Mouse (Mus musculus) gastrocnemius, adult 18-20 months (tissue): Measurements from ENCODE around the gene Ifi47. TPM values are rescaled to one million over a fixed set of nuclear protein-coding genes. Genes with fewer than 3 reads are reported as not detected.
A peak's percentile ranks its signal among the peaks of the same experiment; 100 is the strongest.

ENCODE experiments used
- DNase-seq: peaks from one replicate; pipeline ENCODE4 v3.0.0; 2021; ENCODE audit warnings: low spot score
- total RNA-seq, 2 experiments: library from RNA; stranded (reverse); gene quantifications; 2 replicates each; pipeline ENCODE4 v1.2.3; 2021

Gene Ifi47
- total RNA-seq, 2 experiments from 2014 or later = 1.1 to 2.3 TPM

DNA sequence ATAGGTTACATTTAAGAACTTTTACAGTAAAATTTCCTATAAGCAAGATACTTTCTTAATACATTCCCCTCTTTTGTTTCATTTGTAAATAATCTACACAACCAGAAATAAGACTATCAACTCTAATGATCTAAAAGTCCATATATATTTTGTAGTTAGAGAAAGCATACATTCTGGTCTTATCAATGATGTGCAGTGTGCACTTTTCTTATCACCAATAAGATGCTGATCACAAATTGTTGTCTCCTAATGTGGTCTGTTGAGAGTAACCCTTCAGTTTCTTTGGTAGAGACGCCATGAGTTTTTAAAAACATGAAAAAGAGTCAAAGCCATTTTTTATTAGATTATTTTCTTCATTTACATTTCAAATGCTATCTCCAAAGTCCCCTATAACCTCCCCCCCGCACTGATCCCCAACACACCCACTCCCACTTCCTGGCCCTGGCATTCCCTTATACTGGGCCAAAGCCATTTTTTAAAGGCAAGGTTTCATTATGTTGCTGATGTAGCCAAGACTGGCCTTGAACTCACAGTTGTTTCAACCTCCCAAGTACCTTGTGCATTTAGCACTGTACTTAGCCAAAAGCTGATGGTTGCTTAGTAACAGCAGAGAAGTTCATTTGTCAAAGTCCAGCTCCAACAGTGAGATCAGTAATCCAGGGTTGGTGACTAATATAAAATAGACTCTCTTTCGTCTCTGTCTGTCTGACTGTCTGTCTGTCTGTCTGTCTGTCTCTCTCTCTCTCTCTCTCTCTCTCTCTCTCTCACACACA lies 13.5 kb downstream of the Ifi47 start:
- no peak for DNase-seq

DNA sequence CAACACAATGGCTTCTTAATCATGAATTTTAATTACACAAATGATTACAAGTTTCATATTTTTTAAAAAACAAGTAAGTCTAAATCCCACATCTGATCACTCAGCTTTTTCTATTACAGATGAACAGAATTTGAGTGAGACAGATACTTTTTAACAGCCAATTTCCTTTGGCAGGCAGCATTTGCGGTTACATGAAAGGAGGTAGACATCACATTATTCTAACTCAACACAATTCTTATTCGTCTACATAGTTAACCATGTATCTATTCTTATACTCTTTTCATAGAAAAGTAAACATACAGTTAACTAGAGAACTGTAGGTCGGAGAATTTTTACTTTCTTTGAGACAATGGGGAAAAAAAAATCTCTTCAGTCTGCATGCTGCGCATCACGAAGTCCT lies 14.2 kb downstream of the Ifi47 start:
- DNase-seq = no peak

DNA sequence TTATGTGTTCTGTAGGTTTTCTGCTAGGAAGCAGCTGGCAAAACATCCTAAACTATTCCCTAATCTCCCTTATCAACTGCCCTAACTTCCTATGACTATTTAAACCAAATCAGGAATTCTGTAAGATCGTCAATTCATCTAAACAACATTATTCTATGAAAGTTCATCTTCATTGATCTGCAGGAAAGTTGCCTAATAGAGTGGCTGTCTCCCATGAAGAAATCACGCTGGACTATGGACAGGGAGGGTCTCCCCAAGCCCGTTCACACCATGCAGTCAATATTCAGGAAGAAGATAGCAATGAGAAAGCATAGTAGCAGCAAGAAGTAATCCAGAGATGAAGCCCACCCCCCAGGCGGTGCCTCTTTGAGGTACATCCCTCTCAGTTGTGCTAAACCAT lies 14.8 kb downstream of the Ifi47 start:
- no peak for DNase-seq

DNA sequence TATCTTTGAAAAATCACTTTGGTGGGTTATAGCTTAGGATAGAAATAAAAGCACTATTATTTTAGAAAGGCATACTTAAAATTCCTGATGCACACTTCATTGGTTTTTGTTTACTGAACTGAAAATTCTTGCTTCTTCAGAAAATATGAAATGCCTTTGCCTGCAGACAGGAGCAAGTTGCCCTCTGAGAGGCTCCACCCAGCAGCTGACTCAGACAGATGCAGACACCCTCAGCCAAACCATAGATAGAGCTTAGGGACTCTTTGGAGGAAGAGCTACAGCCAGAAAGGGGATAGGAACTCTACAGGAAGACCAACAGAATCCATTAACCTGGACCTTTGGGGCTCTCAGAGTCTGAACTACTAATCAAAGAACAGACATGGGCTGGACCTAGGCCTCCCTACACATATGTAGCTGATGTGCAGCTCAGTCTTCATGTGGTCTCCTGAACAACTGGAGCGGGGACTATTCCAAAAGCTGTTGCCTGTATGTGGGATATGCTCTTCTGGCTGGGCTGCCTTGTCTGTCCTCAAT lies 15.7 kb downstream of the Ifi47 start:
- no peak for DNase-seq

DNA sequence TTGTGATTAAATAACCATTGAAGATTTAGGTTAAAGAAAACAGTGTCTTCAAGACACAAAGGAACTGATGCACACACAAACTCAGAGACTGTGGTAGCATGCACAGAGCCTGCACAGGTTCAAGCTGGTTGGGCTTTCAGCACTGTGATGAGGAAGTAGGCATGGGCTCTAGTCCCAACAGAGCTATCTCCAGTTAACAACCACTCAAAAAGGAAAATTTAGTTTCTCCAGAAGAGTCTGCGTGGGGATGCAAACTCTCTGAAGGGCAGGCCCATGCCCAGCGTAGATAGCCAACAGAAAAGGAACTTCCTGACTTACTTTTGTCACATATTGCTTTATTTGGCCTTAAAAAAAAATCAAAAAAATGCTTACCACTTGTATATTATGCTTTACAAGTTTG lies 16.4 kb downstream of the Ifi47 start:
- DNase-seq = no peak

DNA sequence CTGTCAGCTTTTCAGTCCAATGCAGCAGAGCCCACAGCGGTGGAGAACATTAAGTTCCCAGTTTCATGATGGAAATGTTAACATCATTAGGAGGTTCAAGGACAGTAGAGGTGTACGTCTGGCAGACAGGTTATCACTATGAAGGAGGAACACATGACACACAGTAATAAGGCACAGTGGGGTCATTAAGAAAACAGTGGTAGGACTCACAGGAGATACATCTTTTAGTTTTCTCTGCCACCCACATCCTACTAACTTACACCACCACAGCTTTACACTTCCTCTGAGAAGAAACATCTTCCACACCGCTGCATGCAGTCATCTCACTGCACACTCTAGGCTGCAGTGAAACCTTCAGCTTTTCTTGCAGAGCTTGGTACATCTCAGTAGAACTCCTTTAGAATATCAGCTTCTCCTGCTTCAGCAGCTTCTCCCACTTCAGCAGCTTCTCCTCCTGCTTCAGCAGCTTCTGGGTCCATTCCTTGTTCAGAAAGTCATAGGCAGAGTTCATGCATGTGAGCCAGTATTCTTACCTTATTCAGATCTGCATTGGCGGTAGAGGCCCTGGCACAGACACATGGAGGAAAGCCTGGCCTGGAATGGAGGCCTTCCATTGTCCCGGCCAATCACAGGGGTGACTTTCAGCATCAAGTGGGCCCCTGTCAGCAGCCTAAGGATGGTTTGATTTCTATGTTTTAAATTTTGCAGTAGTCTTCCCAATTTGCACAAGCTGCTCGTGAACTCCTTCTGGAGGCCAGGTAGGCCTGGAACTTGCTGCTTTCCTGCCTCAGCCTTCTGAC lies 17.7 kb downstream of the Ifi47 start:
- DNase-seq = no peak

DNA sequence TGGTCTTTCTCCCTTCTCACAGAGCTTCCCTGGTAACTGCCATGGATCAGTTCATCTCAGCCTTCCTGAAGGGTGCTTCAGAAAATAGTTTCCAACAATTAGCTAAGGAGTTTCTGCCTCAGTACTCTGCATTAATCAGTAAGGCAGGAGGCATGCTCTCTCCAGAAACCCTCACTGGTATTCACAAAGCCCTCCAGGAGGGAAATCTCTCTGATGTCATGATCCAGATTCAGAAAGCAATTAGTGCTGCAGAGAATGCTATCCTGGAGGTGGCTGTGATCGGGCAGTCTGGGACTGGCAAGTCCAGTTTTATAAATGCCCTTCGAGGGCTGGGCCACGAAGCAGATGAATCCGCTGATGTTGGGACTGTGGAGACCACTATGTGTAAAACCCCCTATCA lies 19.0 kb downstream of the Ifi47 start:
- no peak for DNase-seq

DNA sequence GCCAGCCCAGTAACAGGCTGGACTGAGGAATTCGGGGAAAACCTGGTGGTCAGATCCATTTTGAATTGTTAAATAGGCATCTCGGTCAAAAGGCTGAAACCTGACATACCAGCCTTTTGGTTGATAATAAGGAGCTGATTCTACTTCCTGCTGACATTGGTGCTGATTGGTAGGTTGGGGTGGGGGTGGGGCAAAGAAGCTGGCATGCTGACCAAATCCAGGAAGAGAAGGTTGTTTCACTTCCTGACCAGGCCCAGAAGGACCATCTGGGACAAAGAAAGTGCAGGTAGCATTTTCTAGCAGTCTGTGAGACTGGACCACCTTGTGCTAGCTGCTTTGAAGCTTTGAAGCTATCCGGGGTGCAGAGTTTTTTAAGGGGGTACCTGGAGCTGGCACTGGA lies 24.0 kb downstream of the Ifi47 start:
- no peak for DNase-seq

DNA sequence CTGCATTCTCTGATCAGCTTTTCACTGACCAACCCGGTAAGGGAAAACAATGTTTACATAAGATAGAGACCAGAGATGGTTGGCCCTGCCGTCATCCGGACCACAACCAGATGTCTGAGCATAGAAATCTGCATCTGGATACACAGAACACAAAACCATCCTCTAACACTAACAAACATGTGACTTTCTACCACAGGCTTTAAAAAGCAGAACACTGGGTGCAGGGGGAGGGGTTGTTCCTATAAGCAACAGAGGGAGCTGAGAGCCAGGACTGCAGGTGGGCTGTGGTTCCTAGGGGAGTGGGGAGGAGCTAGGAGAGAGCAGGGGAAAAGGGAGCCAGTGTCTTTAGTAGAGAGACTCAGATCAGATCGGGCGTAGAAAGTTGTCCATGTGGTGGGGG lies 25.1 kb downstream of the Ifi47 start:
- DNase-seq = no peak

DNA sequence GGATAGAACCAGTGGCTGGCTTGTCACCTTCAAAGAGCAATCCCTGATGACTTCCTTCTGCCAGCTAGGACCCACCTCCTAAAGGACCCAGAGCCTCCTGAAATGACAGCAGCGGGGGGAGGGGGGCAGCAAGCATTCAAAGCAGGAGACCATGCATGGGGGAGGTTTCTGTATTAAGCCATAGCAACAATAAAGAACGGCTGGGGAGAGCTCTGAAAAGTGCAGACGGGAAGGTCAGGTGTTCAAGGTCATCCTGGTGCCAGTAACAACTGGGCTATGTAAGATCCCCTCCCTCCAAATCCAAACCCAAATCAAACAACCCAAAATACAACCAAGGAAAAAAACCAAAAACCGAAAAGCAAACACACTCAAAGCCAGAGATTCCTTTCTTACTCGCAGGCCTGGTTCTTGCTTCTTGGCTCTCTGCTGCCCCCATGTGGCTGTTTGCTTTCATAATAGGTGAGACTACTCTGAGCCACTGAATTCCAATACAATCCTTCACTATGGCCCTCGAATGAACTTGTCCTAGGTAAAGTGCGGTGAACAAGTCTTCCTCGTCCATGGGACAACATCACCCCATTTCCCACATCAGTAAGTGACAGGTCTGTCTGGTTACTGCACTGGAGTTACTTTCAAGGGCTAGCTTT lies 26.8 kb downstream of the Ifi47 start:
- peak; percentile 85 for DNase-seq

DNA sequence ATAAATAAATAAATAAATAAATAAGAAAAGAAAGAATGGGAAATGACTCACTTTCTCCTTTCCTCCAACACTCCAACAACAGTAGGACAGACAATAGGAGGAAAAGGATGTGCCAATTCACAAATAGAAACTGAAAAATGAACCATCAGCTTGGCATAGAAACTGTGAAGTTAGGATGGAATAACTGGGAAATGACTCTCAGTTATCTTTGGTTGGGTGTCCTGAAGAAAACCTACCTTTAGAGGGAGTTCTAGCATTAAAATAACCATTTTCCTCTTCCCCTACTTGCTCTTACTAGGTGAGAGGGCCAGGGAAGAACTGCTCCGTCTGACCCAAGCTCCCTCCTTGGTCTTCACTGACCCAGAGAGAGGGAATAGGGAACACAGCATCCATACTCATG lies 29.4 kb downstream of the Ifi47 start:
- no peak for DNase-seq

DNA sequence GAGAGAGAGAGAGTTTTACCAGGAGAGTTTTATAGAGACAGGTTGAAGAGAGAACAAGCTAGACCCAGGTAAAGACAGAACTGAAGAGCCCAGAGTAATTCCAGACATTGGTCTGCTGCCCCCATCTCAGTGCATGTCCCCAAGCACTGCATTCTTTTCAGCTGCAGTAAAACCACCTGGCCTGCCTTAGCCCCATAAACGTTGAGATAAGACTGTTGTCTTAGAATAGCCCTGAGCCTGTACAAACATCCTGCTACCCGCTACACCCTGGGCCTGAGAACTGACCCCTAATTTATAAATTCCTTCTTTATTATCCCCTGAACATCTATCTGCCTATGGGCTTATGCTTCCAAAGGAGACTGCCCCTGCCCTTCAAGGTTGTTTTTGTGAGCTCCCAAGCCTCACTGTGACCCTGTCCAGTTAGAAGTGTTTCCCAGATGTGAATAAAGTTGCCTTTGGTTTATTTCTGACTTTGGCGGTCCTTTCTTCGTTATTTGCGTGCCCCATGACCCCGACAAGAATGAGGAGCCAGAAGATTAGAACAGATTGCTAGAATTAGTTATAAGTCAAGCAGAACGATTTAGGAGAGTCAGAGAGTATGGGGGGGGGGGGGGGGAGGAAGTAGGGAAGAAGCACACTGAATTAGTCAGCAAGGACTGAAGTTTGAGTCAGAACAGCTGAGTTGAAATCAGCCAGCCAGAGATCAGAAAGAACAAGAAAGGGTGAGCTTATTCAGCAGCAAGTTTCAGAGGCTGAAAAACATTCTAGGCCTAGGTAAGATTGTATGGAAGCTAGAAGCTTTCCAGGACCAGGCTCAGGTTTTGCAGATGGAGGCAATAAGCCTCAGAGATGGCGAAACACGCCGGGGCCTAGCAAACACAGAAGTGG lies 31.5 kb downstream of the Ifi47 start:
- DNase-seq = no peak

DNA sequence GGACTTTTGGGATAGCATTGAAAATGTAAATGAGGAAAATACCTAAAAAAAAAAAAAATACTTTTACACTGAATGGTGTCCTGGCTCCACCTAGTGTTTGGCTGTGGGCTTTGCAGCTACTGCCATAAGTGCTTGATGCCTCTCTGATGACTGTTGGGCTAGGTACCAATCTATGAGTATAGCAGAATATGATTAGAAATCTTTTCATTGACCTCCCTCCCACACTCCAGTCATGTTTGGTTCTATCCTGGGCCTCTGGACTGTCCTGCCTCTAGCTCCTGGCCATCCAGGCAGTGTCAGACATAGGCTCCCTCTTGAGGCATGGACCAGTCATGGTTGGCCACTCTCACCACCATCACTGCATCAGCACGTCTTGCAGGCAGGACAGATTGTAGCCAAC lies 32.4 kb downstream of the Ifi47 start:
- DNase-seq = no peak

DNA sequence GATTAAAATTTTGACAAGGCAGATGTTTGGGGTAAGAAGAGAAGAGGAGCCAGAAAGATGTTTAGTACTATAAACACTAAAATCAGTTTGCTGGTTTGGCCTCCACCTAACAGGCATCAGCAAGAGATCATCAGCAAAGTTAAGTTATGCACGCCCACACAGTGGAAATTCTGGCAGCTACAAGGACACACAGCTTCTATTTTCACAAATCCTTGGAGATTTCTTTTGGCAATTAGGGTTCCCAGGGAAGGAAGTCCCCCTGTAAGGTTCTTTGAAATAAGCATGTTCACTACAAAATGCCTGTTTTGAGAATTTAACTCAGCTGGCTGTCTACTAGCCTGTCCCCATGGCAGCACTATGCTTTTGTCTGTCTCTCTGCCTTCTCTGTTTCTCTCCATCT lies 34.6 kb downstream of the Ifi47 start:
- no peak for DNase-seq

DNA sequence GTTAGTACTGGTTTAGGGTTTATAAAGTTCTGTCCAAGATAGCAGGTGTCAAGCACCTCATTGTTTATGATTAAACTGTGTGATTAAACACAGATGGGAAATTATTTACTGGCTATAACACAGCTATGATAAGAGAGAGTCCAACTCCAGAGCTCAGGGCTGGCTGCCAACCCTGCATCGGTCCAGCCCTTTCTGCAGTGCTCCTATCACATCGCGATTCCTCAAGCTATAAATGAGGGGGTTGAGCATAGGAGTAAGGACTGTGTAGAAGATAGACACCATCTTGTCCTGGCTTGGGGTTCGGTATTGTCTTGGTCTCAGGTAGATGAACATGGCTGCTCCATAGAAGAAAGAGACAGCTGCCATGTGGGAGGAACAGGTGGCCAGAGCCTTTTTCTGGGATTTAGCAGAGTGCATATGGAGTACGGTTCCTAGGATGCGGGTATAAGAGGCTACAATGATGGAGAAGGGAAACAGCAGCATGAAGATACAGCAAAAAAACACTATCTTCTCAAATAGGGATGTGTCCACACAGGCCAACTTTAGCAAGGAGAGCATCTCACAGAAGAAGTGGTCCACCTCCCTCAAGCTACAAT lies 36.3 kb downstream of the Ifi47 start:
- DNase-seq = no peak

DNA sequence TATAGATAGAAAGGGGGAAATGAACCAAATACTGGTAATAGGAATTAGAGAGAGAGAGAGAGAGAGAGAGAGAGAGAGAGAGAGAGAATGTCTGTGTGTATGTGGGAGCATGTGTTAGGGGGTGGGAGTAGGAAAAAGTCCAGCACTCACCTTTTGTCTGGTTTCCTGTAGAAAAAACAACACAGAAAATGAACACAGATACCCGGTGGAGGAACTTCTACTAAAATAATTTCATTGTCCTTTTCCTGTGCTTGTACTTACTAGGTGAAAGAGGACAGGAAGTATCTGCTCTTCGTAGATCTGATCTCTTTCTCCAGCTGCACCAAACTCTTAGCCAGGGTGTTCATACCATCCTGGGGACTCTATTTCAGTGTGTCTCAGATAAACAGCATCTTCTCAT lies 37.8 kb downstream of the Ifi47 start:
- DNase-seq = no peak

DNA sequence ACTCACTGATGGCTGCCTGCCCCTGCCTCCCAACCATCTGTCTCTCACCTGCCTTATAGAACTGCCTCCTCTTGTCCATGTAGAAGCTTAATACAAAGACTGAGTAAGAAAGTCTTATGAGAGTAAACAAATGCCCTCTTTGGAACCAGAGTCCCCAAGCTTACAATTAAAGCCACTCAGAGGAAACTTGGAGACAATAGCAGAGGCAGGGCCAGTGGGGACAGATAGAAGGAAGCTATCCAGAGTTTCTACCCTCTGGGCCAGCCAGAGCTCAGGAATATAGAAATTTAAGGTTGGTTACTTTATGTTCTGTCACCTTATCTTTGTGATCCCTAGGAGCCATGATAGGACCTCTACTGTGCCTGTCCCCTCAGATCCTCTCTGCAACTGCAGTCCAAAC lies 38.4 kb downstream of the Ifi47 start, which contains the start of gene Olfr1396:
Gene Olfr1396, minus strand, starts transcription at position 101 of the 400 bp plus-strand sequence.
- no peak for DNase-seq

DNA sequence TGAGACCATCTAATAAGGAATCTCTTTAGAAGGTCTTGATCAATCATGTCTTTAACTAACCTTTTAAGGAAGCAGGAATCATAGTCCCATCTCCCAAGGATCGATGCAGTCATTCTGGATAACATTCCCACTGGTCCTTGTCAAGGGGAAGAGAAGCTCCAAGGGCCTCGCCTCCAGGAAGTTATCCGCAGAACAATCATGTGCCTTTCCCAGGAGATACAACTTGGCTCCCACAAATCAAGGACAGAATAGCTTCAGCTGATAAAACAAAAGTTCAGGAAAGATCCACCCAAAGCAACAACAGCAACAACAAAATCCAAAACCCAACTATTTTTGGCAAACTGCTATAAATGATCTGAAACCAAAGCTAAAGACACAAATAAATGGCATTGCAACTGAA lies 43.2 kb downstream of the Ifi47 start:
- DNase-seq = no peak

DNA sequence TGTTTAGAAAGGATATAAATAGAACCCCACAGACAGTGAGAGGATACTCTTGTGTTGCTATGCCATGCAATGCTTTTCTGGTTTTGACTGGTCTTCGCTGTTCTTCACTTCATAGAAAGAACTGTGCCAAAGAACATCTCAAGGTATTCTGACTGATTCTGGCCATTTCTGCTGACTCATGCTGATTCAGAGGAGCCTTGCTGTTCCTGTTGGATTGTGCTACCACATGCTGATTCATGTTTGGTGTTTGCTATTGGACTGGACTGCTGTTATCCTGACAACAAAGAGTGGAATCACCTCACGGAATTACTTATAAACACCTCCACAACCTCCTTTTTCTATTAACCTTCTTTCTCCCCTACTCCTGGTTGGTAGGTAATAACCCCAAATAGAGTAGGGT lies 47.8 kb downstream of the Ifi47 start:
- no peak for DNase-seq

DNA sequence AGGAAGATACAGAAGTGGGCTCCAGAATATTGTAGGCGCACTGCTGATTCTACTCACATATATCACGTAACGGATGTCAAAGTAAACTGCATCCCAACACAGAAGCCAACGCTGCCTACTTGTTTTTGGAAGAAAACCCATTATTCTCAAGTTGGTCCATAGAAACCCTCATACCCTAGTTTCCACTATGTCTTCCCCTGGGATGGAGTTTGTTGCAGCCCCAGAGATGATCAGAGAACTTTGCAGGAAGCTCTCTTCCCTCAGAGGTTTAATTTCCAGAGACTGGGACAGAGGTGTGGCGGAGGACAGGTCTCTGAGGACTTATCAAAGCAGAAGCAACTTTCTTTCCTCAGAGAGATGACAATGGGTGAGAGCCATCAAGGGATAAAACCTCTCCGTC lies 65.6 kb downstream of the Ifi47 start, which contains the start of gene Olfr1395:
Gene Olfr1395, plus strand, starts transcription at position 301 of the 400 bp plus-strand sequence.
- DNase-seq = no peak
